Mouse (Mus musculus) midbrain, embryonic 13.5 days (tissue): ENCODE measurements around the gene Sec16b. TPM values are rescaled to one million over a fixed set of nuclear protein-coding genes. Genes with fewer than 3 reads are reported as not detected.

ENCODE experiments used
- ATAC-seq: fragments of 200-750 bp; cut with Nextera tagmentation; 2 replicates; pipeline ENCODE4 v1.8.0; 2017; ENCODE audit warnings: mild to moderate bottlenecking, moderate TSS enrichment, moderate library complexity
- H3K27ac ChIP-seq: fragments of 300-500 bp; sonication (generic); 2 replicates; pipeline ENCODE4 v1.5.1; 2015; ENCODE audit warnings: inconsistent platforms, mild to moderate bottlenecking, moderate library complexity
- H3K27me3 ChIP-seq: fragments of 300-500 bp; sonication (generic); 2 replicates; pipeline ENCODE4 v1.6.1; 2015; ENCODE audit warnings: mild to moderate bottlenecking, inconsistent platforms
- H3K36me3 ChIP-seq: fragments of 300-500 bp; sonication (generic); 2 replicates; pipeline ENCODE4 v1.6.1; 2015; ENCODE audit warnings: mild to moderate bottlenecking, inconsistent platforms
- H3K4me1 ChIP-seq: fragments of 300-500 bp; sonication (generic); replicated peaks from 2 replicates; pipeline ENCODE4 v1.6.1; 2015; ENCODE audit warnings: inconsistent platforms
- H3K4me2 ChIP-seq: fragments of 300-500 bp; sonication (generic); replicated peaks from 2 replicates; pipeline ENCODE4 v1.6.1; 2015; ENCODE audit warnings: moderate library complexity, mild to moderate bottlenecking, inconsistent platforms
- H3K4me3 ChIP-seq: fragments of 300-500 bp; sonication (generic); replicated peaks from 2 replicates; pipeline ENCODE4 v1.5.1; 2015; ENCODE audit warnings: mild to moderate bottlenecking, inconsistent platforms
- H3K9ac ChIP-seq: fragments of 300-500 bp; sonication (generic); replicated peaks from 2 replicates; pipeline ENCODE4 v1.6.1; 2015; ENCODE audit warnings: mild to moderate bottlenecking, inconsistent platforms
- H3K9me3 ChIP-seq: fragments of 300-500 bp; sonication (generic); 2 replicates; pipeline ENCODE4 v1.6.1; 2016; ENCODE audit warnings: mild to moderate bottlenecking, inconsistent platforms
- WGBS: fragments of 180-500 bp; shearing (Covaris S2); methylation state at CpG from one replicate; pipeline ENCODE4 v1.1.7; 2015; 5-methylcytosine and 5-hydroxymethylcytosine counted together
- polyA plus RNA-seq: library from polyadenylated mRNA; unstranded; fragments of >200 nt; fragmentation: Nextera tagmentation; extraction: Ambion mirVana; gene quantifications from 2 replicates; pipeline ENCODE4 v1.2.1, GENCODE M21; 2015

Gene Sec16b
- polyA plus RNA-seq, 1 experiment from 2014 or later: 0.26 TPM

DNA sequence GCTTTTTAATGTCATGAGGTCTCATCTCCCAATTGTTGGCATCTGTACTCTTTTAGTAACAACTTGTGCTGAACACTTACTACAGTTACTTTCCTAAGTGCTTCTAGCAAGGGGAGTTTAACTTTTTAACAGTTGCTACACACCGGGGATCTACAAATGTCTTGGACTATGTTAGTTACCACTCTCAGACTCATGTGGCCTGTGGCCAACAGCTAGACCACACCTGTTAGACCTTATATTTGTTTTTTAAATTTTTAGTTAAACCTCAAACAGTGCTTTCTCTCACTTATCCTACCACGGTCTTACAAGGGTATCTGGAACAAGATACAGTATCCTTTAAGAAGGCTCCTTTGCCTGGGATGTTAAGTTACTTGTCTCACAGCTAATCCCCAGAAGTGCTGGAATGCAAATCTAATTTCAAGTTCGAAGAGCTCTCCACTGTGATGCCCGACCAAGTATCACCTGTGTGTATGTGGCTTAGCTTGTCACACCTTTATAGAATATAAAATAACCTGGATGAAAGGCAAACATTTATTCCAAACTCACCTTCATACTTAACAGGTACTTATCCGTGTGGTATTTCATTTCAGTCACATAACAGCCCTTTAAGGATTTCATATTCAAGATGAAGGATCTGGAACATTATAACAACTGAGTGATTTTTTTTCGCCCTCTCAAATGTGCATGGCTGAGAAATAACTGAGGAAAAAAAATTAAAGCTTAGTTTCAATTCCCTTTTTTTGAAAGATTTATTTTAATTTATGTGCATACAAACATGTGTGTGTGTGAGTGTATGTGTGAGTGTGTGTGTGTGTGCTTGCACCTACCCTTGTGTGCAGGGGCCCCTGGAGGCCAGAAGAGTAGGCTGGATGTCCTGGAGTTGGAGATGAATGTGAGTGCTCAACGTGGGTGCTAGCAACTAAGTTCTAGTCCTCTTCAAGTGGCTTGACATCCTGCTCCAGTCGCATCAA is 10.6 kb downstream of the Sec16b start:
- 86% methylated on average over 8 of the region's 8 CpGs for WGBS
- Histone ChIP-seq H3K4me3 (no peak overlapping the region), H3K27ac (no peak overlapping the region), H3K27me3 (no peaks in the 10 kb centered on the region), H3K4me1 (no peaks in the 10 kb centered on the region), H3K9ac (no peak overlapping the region), H3K9me3 (no peaks in the 10 kb centered on the region), H3K36me3 (no peaks in the 10 kb centered on the region), H3K4me2 (no peak overlapping the region)
- no peak for ATAC-seq

DNA sequence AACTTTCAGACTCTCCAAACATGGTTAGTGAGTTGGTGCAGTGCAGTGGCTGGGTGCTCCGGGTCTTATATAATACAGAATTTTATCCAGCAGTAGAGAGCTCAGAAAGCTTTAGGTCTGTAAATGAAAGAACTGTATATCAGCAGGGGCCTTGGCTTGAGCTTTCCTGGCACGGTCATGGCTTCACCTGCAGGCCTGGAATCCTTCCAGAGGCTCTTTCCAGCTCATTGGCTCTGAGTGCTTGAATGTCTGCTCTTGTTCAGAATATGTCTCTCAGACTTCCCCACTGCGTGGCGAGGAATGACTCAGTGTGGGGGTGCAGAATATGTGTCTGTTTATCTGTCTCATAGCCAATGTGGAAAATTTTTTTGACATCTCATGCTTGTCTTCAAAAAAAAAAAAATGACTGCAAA is 11.6 kb downstream of the Sec16b start:
- WGBS: 54% methylated on average over 4 of the region's 4 CpGs
- no peak for ATAC-seq

GRCm38 (mm10) chr1:157519396-157519795 is 12.9 kb downstream of the Sec16b start:
- Histone ChIP-seq H3K27me3 (no peaks in the 10 kb centered on the region), H3K9me3 (no peaks in the 10 kb centered on the region), H3K27ac (no peak overlapping the region), H3K4me3 (no peak overlapping the region), H3K36me3 (no peaks in the 10 kb centered on the region), H3K9ac (no peak overlapping the region), H3K4me1 (no peaks in the 10 kb centered on the region), H3K4me2 (no peak overlapping the region)
- 83% methylated on average over 2 of the region's 2 CpGs for WGBS
- ATAC-seq: no peak

More for the DNA sequence above, 11.6 kb downstream of the Sec16b start:
- Histone ChIP-seq H3K9me3 (no peaks in the 10 kb centered on the region), H3K36me3 (no peaks in the 10 kb centered on the region), H3K27me3 (no peaks in the 10 kb centered on the region), H3K9ac (no peak overlapping the region), H3K27ac (no peak overlapping the region), H3K4me2 (no peak overlapping the region), H3K4me3 (no peak overlapping the region), H3K4me1 (no peaks in the 10 kb centered on the region)

- Histone ChIP-seq H3K27ac (no peak overlapping the region), H3K4me3 (no peak overlapping the region), H3K9ac (no peak overlapping the region), H3K4me2 (no peak overlapping the region), H3K9me3 (no peaks in the 10 kb centered on the region), H3K27me3 (no peaks in the 10 kb centered on the region), H3K4me1 (no peaks in the 10 kb centered on the region), H3K36me3 (no peaks in the 10 kb centered on the region)
- WGBS: 94% methylated on average over 5 of the region's 5 CpGs
- no peak for ATAC-seq
Measured at GRCm38 (mm10) chr1:157522322-157522721, 15.8 kb downstream of the Sec16b start.

- Histone ChIP-seq H3K4me2 (no peak overlapping the region), H3K27ac (no peak overlapping the region), H3K36me3 (no peaks in the 10 kb centered on the region), H3K9me3 (no peaks in the 10 kb centered on the region), H3K4me3 (no peak overlapping the region), H3K9ac (no peak overlapping the region), H3K4me1 (no peaks in the 10 kb centered on the region), H3K27me3 (no peaks in the 10 kb centered on the region)
- ATAC-seq: no peak
- 91% methylated on average over 7 of the region's 7 CpGs for WGBS
Measured at GRCm38 (mm10) chr1:157524775-157525174, 18.2 kb downstream of the Sec16b start.

DNA sequence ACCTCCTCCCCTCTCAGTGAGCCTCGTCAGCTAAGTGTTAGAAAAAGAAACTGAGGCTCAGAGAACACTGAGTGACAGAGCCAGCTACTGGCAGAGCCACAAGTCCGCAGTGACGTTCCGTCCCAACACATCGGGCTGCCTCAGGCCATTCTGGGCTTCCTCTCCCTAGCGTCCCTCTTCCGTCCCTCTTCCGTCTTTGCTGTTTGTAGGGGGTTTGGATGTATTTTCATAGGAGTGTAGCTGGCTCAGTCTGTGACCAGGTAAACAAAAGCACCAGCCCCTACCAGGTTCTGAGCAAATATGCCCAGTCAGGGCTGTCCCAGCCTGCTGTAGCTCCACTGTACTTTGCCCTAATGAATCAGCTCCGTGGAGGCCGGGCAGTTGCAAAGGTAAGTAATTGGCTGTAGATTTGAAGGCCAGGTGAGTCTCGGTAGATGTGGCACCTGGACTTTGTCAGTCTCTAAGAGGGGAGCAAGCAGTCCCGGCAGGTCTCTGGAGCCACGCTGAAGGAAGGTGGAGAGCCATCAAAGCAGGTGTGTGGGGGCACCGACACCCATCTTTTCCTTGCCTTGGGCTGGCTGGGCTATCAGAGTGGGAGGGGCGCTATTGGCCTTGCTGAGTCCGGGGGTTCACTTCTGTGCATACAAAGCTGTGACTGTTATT is 19.3 kb downstream of the Sec16b start:
- H3K9me3 ChIP-seq: no peaks in the 10 kb centered on the region
- H3K9ac ChIP-seq: no peak overlapping the region
- H3K36me3 ChIP-seq: no peaks in the 10 kb centered on the region
- no peaks in the 10 kb centered on the region for H3K27me3 ChIP-seq
- no peak for ATAC-seq
- H3K27ac ChIP-seq: no peak overlapping the region
- H3K4me2 ChIP-seq: no peak overlapping the region
- H3K4me1 ChIP-seq: no peaks in the 10 kb centered on the region
- no peak overlapping the region for H3K4me3 ChIP-seq
- 89% methylated on average over 16 of the region's 16 CpGs for WGBS

DNA sequence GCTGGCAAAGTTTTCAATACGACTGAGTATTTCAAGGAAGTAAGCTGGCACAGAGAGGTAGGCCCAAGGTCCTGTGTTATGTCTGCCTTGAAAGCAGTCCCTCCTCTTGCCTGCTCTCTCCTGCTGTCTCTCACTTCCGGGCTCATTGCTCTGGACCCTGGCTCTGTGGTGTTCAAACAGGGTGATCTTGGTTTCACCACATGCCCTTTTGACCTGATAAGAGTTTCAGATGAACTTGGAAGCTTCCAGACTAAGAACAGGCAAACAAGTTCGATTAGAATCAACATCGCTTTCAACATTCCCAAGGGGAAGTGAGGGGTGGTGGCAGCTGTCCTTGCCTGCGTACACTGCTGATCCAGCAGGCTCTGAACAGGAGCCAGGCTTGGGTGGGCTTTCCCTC is 20.1 kb downstream of the Sec16b start:
- Histone ChIP-seq H3K9ac (no peak overlapping the region), H3K4me2 (no peak overlapping the region)

GRCm38 (mm10) chr1:157532826-157533460 is 26.4 kb downstream of the Sec16b start:
- no peak for ATAC-seq
- H3K9me3 ChIP-seq: no peaks in the 10 kb centered on the region

More for the DNA sequence above, 20.1 kb downstream of the Sec16b start:
- no peak for ATAC-seq
- Histone ChIP-seq H3K27ac (no peak overlapping the region), H3K4me3 (no peak overlapping the region), H3K9me3 (no peaks in the 10 kb centered on the region), H3K36me3 (no peaks in the 10 kb centered on the region), H3K27me3 (no peaks in the 10 kb centered on the region), H3K4me1 (no peaks in the 10 kb centered on the region)
- 80% methylated on average over 5 of the region's 5 CpGs for WGBS

DNA sequence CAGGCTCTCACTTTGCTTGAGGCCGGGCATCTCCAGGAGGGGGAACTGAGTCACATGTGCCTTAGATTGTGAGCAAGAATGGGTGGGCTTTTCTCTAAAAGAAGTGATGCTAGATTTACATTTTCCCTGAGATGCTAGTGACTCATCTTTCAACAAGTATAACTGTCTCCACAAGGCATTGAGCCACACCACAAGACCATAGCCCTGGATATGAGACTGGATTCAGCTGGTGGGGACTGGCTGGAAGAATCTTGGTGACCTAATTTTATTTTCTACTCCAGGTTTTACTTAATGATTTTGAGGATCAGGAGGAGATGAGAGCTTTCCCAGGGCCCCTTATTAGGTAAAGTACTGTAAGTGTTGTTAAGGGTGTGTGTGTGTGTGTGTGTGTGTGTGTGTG is 29.0 kb downstream of the Sec16b start:
- Histone ChIP-seq H3K4me2 (no peak overlapping the region), H3K27ac (no peak overlapping the region), H3K4me1 (no peaks in the 10 kb centered on the region), H3K4me3 (no peak overlapping the region), H3K9ac (no peak overlapping the region), H3K27me3 (no peaks in the 10 kb centered on the region), H3K9me3 (no peaks in the 10 kb centered on the region), H3K36me3 (no peaks in the 10 kb centered on the region)
- WGBS: 82% methylated on average over 1 of the region's 1 CpGs
- ATAC-seq: 0 out of 2 replicates have a peak, but pooled peaks have one; percentile 45

More at GRCm38 (mm10) chr1:157532826-157533460, 26.4 kb downstream of the Sec16b start:
- no peak overlapping the region for H3K27ac ChIP-seq
- no peak overlapping the region for H3K9ac ChIP-seq
- no peak overlapping the region for H3K4me2 ChIP-seq
- H3K27me3 ChIP-seq: no peaks in the 10 kb centered on the region
- H3K4me3 ChIP-seq: no peak overlapping the region
- 55% methylated on average over 8 of the region's 8 CpGs for WGBS
- no peaks in the 10 kb centered on the region for H3K36me3 ChIP-seq
- no peaks in the 10 kb centered on the region for H3K4me1 ChIP-seq

- peak; percentile 71 for ATAC-seq
- Histone ChIP-seq H3K4me1 (no peaks in the 10 kb centered on the region), H3K9ac (no peak overlapping the region), H3K4me3 (no peak overlapping the region), H3K27me3 (no peaks in the 10 kb centered on the region), H3K27ac (no peak overlapping the region), H3K9me3 (no peaks in the 10 kb centered on the region), H3K4me2 (no peak overlapping the region), H3K36me3 (no peaks in the 10 kb centered on the region)
- WGBS: 11% methylated on average over 6 of the region's 6 CpGs
Measured at GRCm38 (mm10) chr1:157536471-157536870, 29.9 kb downstream of the Sec16b start.

GRCm38 (mm10) chr1:157537636-157538035 is 31.1 kb downstream of the Sec16b start:
- no peak overlapping the region for H3K9ac ChIP-seq
- H3K27me3 ChIP-seq: no peaks in the 10 kb centered on the region
- no peak for ATAC-seq
- no peaks in the 10 kb centered on the region for H3K4me1 ChIP-seq
- H3K4me2 ChIP-seq: no peak overlapping the region
- H3K36me3 ChIP-seq: no peaks in the 10 kb centered on the region
- H3K4me3 ChIP-seq: no peak overlapping the region
- no peak overlapping the region for H3K27ac ChIP-seq
- WGBS: 84% methylated on average over 5 of the region's 5 CpGs
- H3K9me3 ChIP-seq: no peaks in the 10 kb centered on the region

GRCm38 (mm10) chr1:157545056-157545455 is 38.5 kb downstream of the Sec16b start:
- no peak for ATAC-seq
- Histone ChIP-seq H3K4me2 (no peak overlapping the region), H3K4me3 (no peak overlapping the region), H3K4me1 (no peaks in the 10 kb centered on the region), H3K27me3 (no peaks in the 10 kb centered on the region), H3K36me3 (no peaks in the 10 kb centered on the region), H3K27ac (no peak overlapping the region), H3K9ac (no peak overlapping the region), H3K9me3 (no peaks in the 10 kb centered on the region)
- 93% methylated on average over 8 of the region's 8 CpGs for WGBS
